Comparison of ENCODE assay signal across 8 mouse cellular contexts in genomic region chr7:132809721-132810120, GRCm38 (mm10). TPM values are rescaled to one million over a fixed set of nuclear protein-coding genes. Genes with fewer than 3 reads are reported as not detected.
DNase-seq lines count a peak whose midpoint lies in the region; ATAC-seq lines count a peak whose summit lies in the region.

No protein-coding gene starts in this region.

- peaks cover 34% of the 10 kb centered on the region for H3K36me3 ChIP-seq in megakaryocyte, embryonic 14.5 days (replicated peaks; ENCODE audit: low read length)
- H3K36me3 ChIP-seq in limb, embryonic 11.5 days (ENCODE audit: control insufficient read depth, insufficient read depth, low read length): no peaks in the 10 kb centered on the region
- no peaks in the 10 kb centered on the region for H3K36me3 ChIP-seq in stomach, embryonic 14.5 days (ENCODE audit: control insufficient read depth, insufficient read depth, low read length)

- DNase-seq in cerebellum, adult 8-10 months: peak; percentile 42
- no peak for DNase-seq in cerebellum, adult 9-11 months
- no peak for DNase-seq in limb, embryonic 11.5 days (ENCODE audit: low spot score)
- DNase-seq in B cell, adult 2 months: no peak
- DNase-seq in layer of hippocampus, adult 11-12 months (ENCODE audit: low spot score): no peak

- H3K9ac ChIP-seq in limb, embryonic 11.5 days (ENCODE audit: low read length): no peak overlapping the region
- H3K9ac ChIP-seq in stomach, embryonic 14.5 days (replicated peaks; ENCODE audit: low read depth, low read length): no peak overlapping the region

- H3K9me3 ChIP-seq in megakaryocyte, embryonic 14.5 days: no peaks in the 10 kb centered on the region
- no peaks in the 10 kb centered on the region for H3K9me3 ChIP-seq in limb, embryonic 11.5 days (ENCODE audit: control insufficient read depth, low read length)
- H3K9me3 ChIP-seq in stomach, embryonic 14.5 days (ENCODE audit: control insufficient read depth, low read depth, low read length): no peaks in the 10 kb centered on the region

- H3K27ac ChIP-seq in limb, embryonic 11.5 days (replicated peaks; ENCODE audit: low read depth, low read length): peak overlapping the region; percentile 70; the same call in 1 of the 2 replicates
- peak overlapping the region; percentile 87; the same call in 1 of the 2 replicates for H3K27ac ChIP-seq in stomach, embryonic 14.5 days (ENCODE audit: low read length)

- ATAC-seq in megakaryocyte, adult 5-6 weeks (ENCODE audit: poor library complexity, severe bottlenecking): no peak
- ATAC-seq in limb, embryonic 11.5 days (ENCODE audit: insufficient number of reproducible peaks, low FRiP score, low TSS enrichment, low read depth): no peak
- no peak for ATAC-seq in stomach, embryonic 14.5 days (ENCODE audit: insufficient number of reproducible peaks, insufficient read depth, low FRiP score, low read depth)

- H3K4me1 ChIP-seq in megakaryocyte, embryonic 14.5 days: peaks cover 75% of the 10 kb centered on the region
- H3K4me1 ChIP-seq in limb, embryonic 11.5 days (ENCODE audit: control insufficient read depth, insufficient read depth, low read length): peaks cover 50% of the 10 kb centered on the region
- H3K4me1 ChIP-seq in stomach, embryonic 14.5 days (ENCODE audit: control insufficient read depth, insufficient read depth, low read length): peaks cover 67% of the 10 kb centered on the region

- peak overlapping the region; percentile 71 for H3K4me3 ChIP-seq in megakaryocyte, embryonic 14.5 days (replicated peaks)
- no peak overlapping the region for H3K4me3 ChIP-seq in limb, embryonic 11.5 days (ENCODE audit: low read depth, low read length)
- no peak overlapping the region for H3K4me3 ChIP-seq in stomach, embryonic 14.5 days (ENCODE audit: low read depth, low read length)

- peak overlapping the region; percentile 37; the same call in 1 of the 2 replicates for H3K4me2 ChIP-seq in limb, embryonic 11.5 days (ENCODE audit: low read depth, severe bottlenecking)
- peak overlapping the region; percentile 22; the same call in 1 of the 2 replicates for H3K4me2 ChIP-seq in stomach, embryonic 14.5 days (replicated peaks; ENCODE audit: low read depth, low read length)

- H3K27me3 ChIP-seq in megakaryocyte, embryonic 14.5 days (replicated peaks): no peaks in the 10 kb centered on the region
- no peaks in the 10 kb centered on the region for H3K27me3 ChIP-seq in limb, embryonic 11.5 days (ENCODE audit: control insufficient read depth, insufficient read depth, low read length)
- no peaks in the 10 kb centered on the region for H3K27me3 ChIP-seq in stomach, embryonic 14.5 days (ENCODE audit: control insufficient read depth, insufficient read depth, low read length)

- 14% methylated on average over 6 of the region's 6 CpGs for WGBS in limb, embryonic 11.5 days
- 21% methylated on average over 6 of the region's 6 CpGs for WGBS in stomach, embryonic 14.5 days

RNA-seq across cellular contexts. Expression of gene Fam53b, which starts 4.0 kb away (rescaled TPM):
- 22.1 and 77.4 TPM in 2 replicates for polyA plus RNA-seq in megakaryocyte, embryonic 14.5 days (2012; ENCODE audit: insufficient read depth, low replicate concordance)
- 21.7 and 26.3 TPM in 2 replicates for total RNA-seq in megakaryocyte, adult 5-6 weeks (2015)
- total RNA-seq in megakaryocyte, adult 5-6 weeks (2017): 11.3 and 18.9 TPM in 2 replicates
- polyA plus RNA-seq in limb, embryonic 11.5 days (2014; fragmentation: Nextera tagmentation; extraction: Ambion mirVana): 23.8 and 29.3 TPM in 2 replicates
- 16.4 and 17.2 TPM in 2 replicates for polyA plus RNA-seq in stomach, embryonic 14.5 days (2014; fragmentation: Nextera tagmentation; extraction: Ambion mirVana)

RNA-seq across cellular contexts. Expression of gene Eef1akmt2, which starts 42.8 kb away (rescaled TPM):
- polyA plus RNA-seq in megakaryocyte, embryonic 14.5 days (2012; ENCODE audit: insufficient read depth, low replicate concordance): 4.8 and 8.7 TPM in 2 replicates
- total RNA-seq in megakaryocyte, adult 5-6 weeks (2015): 24.7 and 31.9 TPM in 2 replicates
- total RNA-seq in megakaryocyte, adult 5-6 weeks (2017): 34.9 and 35.8 TPM in 2 replicates
- 76.6 and 79.4 TPM in 2 replicates for polyA plus RNA-seq in limb, embryonic 11.5 days (2014; fragmentation: Nextera tagmentation; extraction: Ambion mirVana)
- polyA plus RNA-seq in stomach, embryonic 14.5 days (2014; fragmentation: Nextera tagmentation; extraction: Ambion mirVana): 74.1 and 76.7 TPM in 2 replicates

RNA-seq across cellular contexts. Expression of gene Abraxas2, which starts 49.3 kb away (rescaled TPM):
- polyA plus RNA-seq in megakaryocyte, embryonic 14.5 days (2012; ENCODE audit: insufficient read depth, low replicate concordance): 1.8 TPM in 1 of 2 replicates, not detected in the other
- total RNA-seq in megakaryocyte, adult 5-6 weeks (2015): 49.4 and 51.6 TPM in 2 replicates
- 47.6 and 48.0 TPM in 2 replicates for total RNA-seq in megakaryocyte, adult 5-6 weeks (2017)
- polyA plus RNA-seq in limb, embryonic 11.5 days (2014; fragmentation: Nextera tagmentation; extraction: Ambion mirVana): 40.7 and 41.3 TPM in 2 replicates
- 38.0 and 41.4 TPM in 2 replicates for polyA plus RNA-seq in stomach, embryonic 14.5 days (2014; fragmentation: Nextera tagmentation; extraction: Ambion mirVana)

Comparison
In these comparisons a context has a peak if more than half of its experiments do, and no peak if none do; other contexts are left out.
1. RNA of gene Abraxas2, which starts 49.3 kb away (polyA plus RNA-seq): 38.0 to 41.4 TPM in stomach, embryonic 14.5 days and 40.7 to 41.3 TPM in limb, embryonic 11.5 days; 1.8 TPM in megakaryocyte, embryonic 14.5 days; every median in the first group is over 10 times any median in the second.